Mouse (Mus musculus) midbrain, embryonic 10.5 days (tissue): Measurements from ENCODE around the gene Scrn1. TPM values are rescaled to one million over a fixed set of nuclear protein-coding genes. Genes with fewer than 3 reads are reported as not detected.

Experiments used
- DNase-seq: peaks from one replicate; pipeline ENCODE4 v3.0.0-alpha.2; 2017; ENCODE audit warnings: low spot score
- H3K27ac ChIP-seq: fragments of 300-500 bp; sonication (generic); replicated peaks from 2 replicates; pipeline ENCODE4 v1.5.1; 2016; ENCODE audit warnings: mild to moderate bottlenecking
- H3K27me3 ChIP-seq: fragments of 300-500 bp; sonication (generic); 2 replicates; pipeline ENCODE4 v1.6.1; 2016; ENCODE audit warnings: low read depth, mild to moderate bottlenecking; ENCODE audit not compliant: poor library complexity, severe bottlenecking
- H3K36me3 ChIP-seq: fragments of 300-500 bp; sonication (generic); 2 replicates; pipeline ENCODE4 v1.6.1; 2016; ENCODE audit warnings: mild to moderate bottlenecking, moderate library complexity
- H3K4me1 ChIP-seq: fragments of 300-500 bp; sonication (generic); 2 replicates; pipeline ENCODE4 v1.6.1; 2016
- H3K4me3 ChIP-seq: fragments of 300-500 bp; sonication (generic); 2 replicates; pipeline ENCODE4 v1.5.1; 2016; ENCODE audit warnings: mild to moderate bottlenecking, moderate library complexity
- H3K9me3 ChIP-seq: fragments of 300-500 bp; sonication (generic); replicated peaks from 2 replicates; pipeline ENCODE4 v1.6.1; 2016; ENCODE audit warnings: mild to moderate bottlenecking
- WGBS: fragments of 180-500 bp; shearing (Covaris S2); methylation state at CpG from one replicate; pipeline ENCODE4 v1.1.7; 2016; 5-methylcytosine and 5-hydroxymethylcytosine counted together
- polyA plus RNA-seq: library from polyadenylated mRNA; unstranded; fragments of >200 nt; fragmentation: Nextera tagmentation; extraction: Ambion mirVana; gene quantifications from 2 replicates; pipeline ENCODE4 v1.2.1, GENCODE M21; 2016

Scrn1 gene
- polyA plus RNA-seq, 1 experiment from 2014 or later = 47.7 TPM

GRCm38 (mm10) chr6:54592938-54593535 is 26.7 kb upstream of the Scrn1 start:
- H3K4me3 ChIP-seq = peak overlapping the region; percentile 69
- DNase-seq = peak; percentile 86
- peak overlapping the region; percentile 86 for H3K27ac ChIP-seq
- H3K9me3 ChIP-seq = no peaks in the 10 kb centered on the region
- no peaks in the 10 kb centered on the region for H3K36me3 ChIP-seq
- 0 out of 2 replicates have a peak, but pooled peaks cover 3% of the 10 kb centered on the region for H3K27me3 ChIP-seq
- peaks cover 61% of the 10 kb centered on the region for H3K4me1 ChIP-seq
- under 1% methylated on average over 20 of the region's 20 CpGs for WGBS

- 64% methylated on average over 6 of the region's 6 CpGs for WGBS
- Histone ChIP-seq H3K9me3 (no peaks in the 10 kb centered on the region), H3K27ac (no peak overlapping the region), H3K4me3 (peak overlapping the region; percentile 69), H3K4me1 (peaks cover 56% of the 10 kb centered on the region), H3K27me3 (no peaks in the 10 kb centered on the region), H3K36me3 (no peaks in the 10 kb centered on the region)
- no peak for DNase-seq
Observed at GRCm38 (mm10) chr6:54591778-54592177, 25.5 kb upstream of the Scrn1 start.

- Histone ChIP-seq H3K36me3 (no peaks in the 10 kb centered on the region), H3K27me3 (no peaks in the 10 kb centered on the region), H3K9me3 (no peaks in the 10 kb centered on the region), H3K27ac (no peak overlapping the region), H3K4me1 (peaks cover 46% of the 10 kb centered on the region), H3K4me3 (no peak overlapping the region)
- 90% methylated on average over 2 of the region's 2 CpGs for WGBS
- DNase-seq = no peak
Observed at GRCm38 (mm10) chr6:54590691-54591090, 24.4 kb upstream of the Scrn1 start.

GRCm38 (mm10) chr6:54588212-54588611 is 21.9 kb upstream of the Scrn1 start:
- Histone ChIP-seq H3K4me1 (peaks cover 26% of the 10 kb centered on the region), H3K9me3 (no peaks in the 10 kb centered on the region), H3K4me3 (no peak overlapping the region), H3K27ac (no peak overlapping the region), H3K27me3 (no peaks in the 10 kb centered on the region), H3K36me3 (no peaks in the 10 kb centered on the region)
- 54% methylated on average over 1 of the region's 1 CpGs for WGBS
- no peak for DNase-seq

GRCm38 (mm10) chr6:54587683-54588082 is 21.4 kb upstream of the Scrn1 start:
- Histone ChIP-seq H3K9me3 (no peaks in the 10 kb centered on the region), H3K36me3 (0 out of 2 replicates have a peak, but pooled peaks cover 3% of the 10 kb centered on the region), H3K27me3 (no peaks in the 10 kb centered on the region), H3K27ac (no peak overlapping the region), H3K4me3 (no peak overlapping the region), H3K4me1 (peaks cover 26% of the 10 kb centered on the region)
- 85% methylated on average over 4 of the region's 4 CpGs for WGBS
- DNase-seq = no peak

- no peaks in the 10 kb centered on the region for H3K9me3 ChIP-seq
- H3K4me3 ChIP-seq = no peak overlapping the region
- peaks cover 18% of the 10 kb centered on the region for H3K4me1 ChIP-seq
- no peaks in the 10 kb centered on the region for H3K27me3 ChIP-seq
- DNase-seq = no peak
- 85% methylated on average over 8 of the region's 8 CpGs for WGBS
- peaks cover 8% of the 10 kb centered on the region; the same call in 1 of the 2 replicates for H3K36me3 ChIP-seq
- no peak overlapping the region for H3K27ac ChIP-seq
Observed at GRCm38 (mm10) chr6:54586911-54587310, 20.6 kb upstream of the Scrn1 start.

- WGBS = 47% methylated on average over 2 of the region's 2 CpGs
- Histone ChIP-seq H3K9me3 (no peaks in the 10 kb centered on the region), H3K27me3 (no peaks in the 10 kb centered on the region), H3K36me3 (peaks cover 8% of the 10 kb centered on the region; the same call in 1 of the 2 replicates), H3K4me3 (no peak overlapping the region), H3K27ac (no peak overlapping the region), H3K4me1 (peaks cover 11% of the 10 kb centered on the region)
- DNase-seq = no peak
Observed at GRCm38 (mm10) chr6:54586175-54586574, 19.9 kb upstream of the Scrn1 start.

GRCm38 (mm10) chr6:54573218-54573955 is 7.1 kb upstream of the Scrn1 start:
- H3K9me3 ChIP-seq = no peaks in the 10 kb centered on the region
- no peak for DNase-seq
- WGBS = 39% methylated on average over 6 of the region's 6 CpGs
- H3K27me3 ChIP-seq = peaks cover 5% of the 10 kb centered on the region; the same call in 1 of the 2 replicates
- peaks cover 42% of the 10 kb centered on the region for H3K4me1 ChIP-seq
- H3K27ac ChIP-seq = peak overlapping the region; percentile 69; the same call in 1 of the 2 replicates
- H3K36me3 ChIP-seq = no peaks in the 10 kb centered on the region
- no peak overlapping the region for H3K4me3 ChIP-seq

GRCm38 (mm10) chr6:54569776-54570175 is 3.5 kb upstream of the Scrn1 start:
- no peaks in the 10 kb centered on the region for H3K9me3 ChIP-seq
- DNase-seq = no peak
- no peak overlapping the region for H3K4me3 ChIP-seq
- H3K4me1 ChIP-seq = peaks cover 62% of the 10 kb centered on the region
- H3K27me3 ChIP-seq = peaks cover 29% of the 10 kb centered on the region
- no peak overlapping the region for H3K27ac ChIP-seq
- H3K36me3 ChIP-seq = no peaks in the 10 kb centered on the region
- 55% methylated on average over 7 of the region's 7 CpGs for WGBS

GRCm38 (mm10) chr6:54566546-54566919 is 244 bp upstream of the Scrn1 start:
- Histone ChIP-seq H3K36me3 (no peaks in the 10 kb centered on the region), H3K4me1 (peaks cover 77% of the 10 kb centered on the region), H3K27me3 (peaks cover 35% of the 10 kb centered on the region), H3K27ac (peak overlapping the region; percentile 95), H3K9me3 (no peaks in the 10 kb centered on the region), H3K4me3 (peak overlapping the region; percentile 72)
- no peak for DNase-seq
- 19% methylated on average over 6 of the region's 6 CpGs for WGBS

GRCm38 (mm10) chr6:54565012-54565411 is 1.3 kb downstream of the Scrn1 start:
- peaks cover 72% of the 10 kb centered on the region for H3K4me1 ChIP-seq
- peak overlapping the region; percentile 95 for H3K27ac ChIP-seq
- H3K27me3 ChIP-seq = peaks cover 30% of the 10 kb centered on the region
- no peaks in the 10 kb centered on the region for H3K36me3 ChIP-seq
- no peaks in the 10 kb centered on the region for H3K9me3 ChIP-seq
- 15% methylated on average over 3 of the region's 3 CpGs for WGBS
- DNase-seq = peak; percentile 75
- H3K4me3 ChIP-seq = peak overlapping the region; percentile 72

- peaks cover 73% of the 10 kb centered on the region for H3K4me1 ChIP-seq
- H3K36me3 ChIP-seq = no peaks in the 10 kb centered on the region
- peak overlapping the region; percentile 95 for H3K27ac ChIP-seq
- H3K9me3 ChIP-seq = no peaks in the 10 kb centered on the region
- no peak for DNase-seq
- 65% methylated on average over 9 of the region's 9 CpGs for whole genome bisulfite sequencing
- peaks cover 30% of the 10 kb centered on the region for H3K27me3 ChIP-seq
- H3K4me3 ChIP-seq = peak overlapping the region; percentile 72
Observed at GRCm38 (mm10) chr6:54564506-54564991, 1.7 kb downstream of the Scrn1 start.

GRCm38 (mm10) chr6:54563561-54563960 is 2.7 kb downstream of the Scrn1 start:
- peaks cover 30% of the 10 kb centered on the region for H3K27me3 ChIP-seq
- DNase-seq = no peak

More at GRCm38 (mm10) chr6:54563561-54563960, 2.7 kb downstream of the Scrn1 start:
- Histone ChIP-seq H3K4me1 (peaks cover 75% of the 10 kb centered on the region), H3K36me3 (no peaks in the 10 kb centered on the region), H3K27ac (no peak overlapping the region; the same call in 1 of the 2 replicates), H3K4me3 (peak overlapping the region; percentile 72; the same call in 1 of the 2 replicates), H3K9me3 (no peaks in the 10 kb centered on the region)
- WGBS = 88% methylated on average over 4 of the region's 4 CpGs
